Mouse (Mus musculus) small intestine, adult 2 months (tissue): ENCODE data around the gene Actr10. TPM values are rescaled to one million over a fixed set of nuclear protein-coding genes. Genes with fewer than 3 reads are reported as not detected.

ENCODE experiments used
- H3K27ac ChIP-seq: fragments of 200-500 bp; 2 replicates; pipeline ENCODE4 v1.5.1; 2012; ENCODE audit warnings: low read depth, low read length, control low read depth, inconsistent platforms; ENCODE audit not compliant: insufficient read depth
- H3K27me3 ChIP-seq: fragments of 200-500 bp; 2 replicates; pipeline ENCODE4 v1.6.1; 2012; ENCODE audit warnings: mild to moderate bottlenecking, moderate library complexity, low read length, inconsistent platforms; ENCODE audit not compliant: control insufficient read depth, insufficient read depth
- H3K36me3 ChIP-seq: fragments of 200-500 bp; 2 replicates; pipeline ENCODE4 v1.6.1; 2012; ENCODE audit warnings: mild to moderate bottlenecking, low read length, control low read depth, inconsistent platforms; ENCODE audit not compliant: control insufficient read depth, insufficient read depth
- H3K4me1 ChIP-seq: fragments of 200-500 bp; 2 replicates; pipeline ENCODE4 v1.6.1; 2012; ENCODE audit warnings: low read length, inconsistent platforms, mixed read lengths; ENCODE audit not compliant: control insufficient read depth, insufficient read depth, insufficient read length
- H3K4me3 ChIP-seq: fragments of 200-500 bp; 2 replicates; pipeline ENCODE4 v1.5.1; 2012; ENCODE audit warnings: low read depth, mild to moderate bottlenecking, control low read depth, inconsistent platforms, low read length, moderate library complexity
- CTCF ChIP-seq: fragments of 200-500 bp; IDR thresholded peaks from 2 replicates; pipeline ENCODE4 v1.5.1; 2012; ENCODE audit warnings: low read depth, mild to moderate bottlenecking, control low read depth, inconsistent platforms, low read length, moderate library complexity, mixed read lengths; ENCODE audit not compliant: insufficient replicate concordance, insufficient read length; ENCODE audit errors: extremely low read depth
- POLR2A ChIP-seq: fragments of 200-500 bp; IDR thresholded peaks from 2 replicates; pipeline ENCODE4 v1.6.1; 2012; ENCODE audit warnings: low read depth, mild to moderate bottlenecking, control low read depth, inconsistent platforms, low read length, moderate library complexity
- WGBS: fragments of 180-500 bp; shearing (Covaris S2); methylation state at CpG from one replicate; pipeline ENCODE4 v1.1.7; 2018; 5-methylcytosine and 5-hydroxymethylcytosine counted together
- polyA plus RNA-seq: library from polyadenylated mRNA; depleted of rRNA; stranded (reverse); fragments of >200 nt; gene quantifications from 2 replicates; pipeline ENCODE4 v1.2.3, GENCODE M21; 2012

The Actr10 gene
- polyA plus RNA-seq, 1 experiment, result 6.4 TPM

- Histone ChIP-seq H3K36me3 (no peaks in the 10 kb centered on the region), H3K4me1 (no peaks in the 10 kb centered on the region), H3K27ac (no peak overlapping the region), H3K27me3 (no peaks in the 10 kb centered on the region), H3K4me3 (no peak overlapping the region)
- WGBS, result 14% methylated on average over 3 of the region's 3 CpGs
- TF ChIP-seq POLR2A (no peak), CTCF (peak; percentile 94)
Observed at GRCm38 (mm10) chr12:70913429-70913828, 24.2 kb upstream of the Actr10 start.

GRCm38 (mm10) chr12:70914387-70914786, 23.3 kb upstream of the Actr10 start:
- no peak overlapping the region for H3K27ac ChIP-seq
- no peaks in the 10 kb centered on the region for H3K36me3 ChIP-seq
- 46% methylated on average over 11 of the region's 11 CpGs for WGBS
- no peaks in the 10 kb centered on the region for H3K27me3 ChIP-seq
- no peaks in the 10 kb centered on the region for H3K4me1 ChIP-seq
- H3K4me3 ChIP-seq, result no peak overlapping the region
- TF ChIP-seq POLR2A (no peak), CTCF (no peak)

GRCm38 (mm10) chr12:70929781-70930180, 7.9 kb upstream of the Actr10 start:
- Histone ChIP-seq H3K4me1 (no peaks in the 10 kb centered on the region), H3K27me3 (no peaks in the 10 kb centered on the region; the same call in 1 of the 2 replicates), H3K4me3 (no peak overlapping the region), H3K27ac (no peak overlapping the region), H3K36me3 (no peaks in the 10 kb centered on the region)
- WGBS, result 79% methylated on average over 4 of the region's 4 CpGs
- TF ChIP-seq POLR2A (no peak), CTCF (no peak)

- TF ChIP-seq POLR2A, result no peak
- no peak for TF ChIP-seq CTCF
- peak overlapping the region; percentile 84 for H3K27ac ChIP-seq
- H3K36me3 ChIP-seq, result peaks cover 5% of the 10 kb centered on the region
- H3K4me1 ChIP-seq, result peaks cover 2% of the 10 kb centered on the region; the same call in 1 of the 2 replicates
- no peaks in the 10 kb centered on the region for H3K27me3 ChIP-seq
- 25% methylated on average over 12 of the region's 12 CpGs for WGBS
- H3K4me3 ChIP-seq, result peak overlapping the region; percentile 99
Observed at GRCm38 (mm10) chr12:70937150-70937549, 507 bp upstream of the Actr10 start.

- WGBS, result 92% methylated on average over 7 of the region's 7 CpGs
- peaks cover 19% of the 10 kb centered on the region for H3K36me3 ChIP-seq
- H3K27me3 ChIP-seq, result no peaks in the 10 kb centered on the region
- no peak overlapping the region for H3K4me3 ChIP-seq
- peaks cover 2% of the 10 kb centered on the region; the same call in 1 of the 2 replicates for H3K4me1 ChIP-seq
- H3K27ac ChIP-seq, result no peak overlapping the region
- TF ChIP-seq POLR2A, result no peak
- TF ChIP-seq CTCF, result no peak
Observed at GRCm38 (mm10) chr12:70940806-70941205, 3.1 kb downstream of the Actr10 start.

GRCm38 (mm10) chr12:70944181-70944580, 6.5 kb downstream of the Actr10 start:
- TF ChIP-seq POLR2A (no peak), CTCF (no peak)
- no peaks in the 10 kb centered on the region for H3K4me1 ChIP-seq
- no peak overlapping the region for H3K4me3 ChIP-seq
- 93% methylated on average over 5 of the region's 5 CpGs for WGBS
- no peak overlapping the region for H3K27ac ChIP-seq
- no peaks in the 10 kb centered on the region for H3K27me3 ChIP-seq
- peaks cover 35% of the 10 kb centered on the region for H3K36me3 ChIP-seq

GRCm38 (mm10) chr12:70946585-70947256, 9.1 kb downstream of the Actr10 start:
- 88% methylated on average over 10 of the region's 10 CpGs for WGBS
- peaks cover 41% of the 10 kb centered on the region for H3K36me3 ChIP-seq
- TF ChIP-seq POLR2A, result no peak
- TF ChIP-seq CTCF, result no peak
- H3K4me3 ChIP-seq, result no peak overlapping the region
- no peak overlapping the region for H3K27ac ChIP-seq
- H3K4me1 ChIP-seq, result no peaks in the 10 kb centered on the region
- no peaks in the 10 kb centered on the region for H3K27me3 ChIP-seq
